Comparison of ENCODE assay signal across 8 mouse cellular contexts in the genomic region with DNA sequence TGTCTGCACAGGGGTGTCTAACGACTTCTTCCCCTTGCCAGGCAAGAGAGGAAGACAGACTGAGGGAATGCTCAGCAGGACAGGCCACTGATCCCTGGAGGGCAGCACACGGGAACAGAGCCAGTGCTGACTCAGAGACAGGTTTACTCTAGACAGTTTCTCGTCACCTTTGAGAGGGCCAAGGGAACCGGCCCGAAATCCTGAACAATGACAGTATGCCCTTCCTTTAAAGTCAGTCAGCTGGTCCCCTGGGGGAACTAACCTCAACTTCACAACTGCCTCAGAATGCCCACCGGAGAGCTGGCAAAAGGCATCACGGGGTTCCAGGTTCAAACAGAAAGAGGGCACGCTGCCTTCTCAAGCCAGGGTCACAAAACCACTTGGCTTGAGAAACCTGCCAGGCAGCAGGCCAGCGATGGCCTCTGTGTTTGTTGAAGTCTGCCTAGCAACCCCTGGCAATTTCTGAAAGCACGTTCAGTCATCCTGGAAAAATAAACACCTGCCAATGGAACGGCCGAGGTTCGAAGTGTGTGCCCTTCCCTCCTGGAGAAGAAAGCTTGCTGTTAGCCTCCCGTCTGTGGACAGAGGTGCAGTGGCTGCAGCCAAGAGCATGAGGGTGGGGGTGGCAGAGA.
DNase-seq lines count a peak whose midpoint lies in the region; ATAC-seq and TF ChIP-seq lines count a peak whose summit lies in the region.

No protein-coding gene starts in this region.

- H3K27me3 ChIP-seq in cerebellum, adult 2 months (ENCODE audit: control insufficient read depth, insufficient read depth, low read length), result no peaks in the 10 kb centered on the region
- H3K27me3 ChIP-seq in heart, embryonic 10.5 days (ENCODE audit: insufficient read depth, poor library complexity, severe bottlenecking), result no peaks in the 10 kb centered on the region
- H3K27me3 ChIP-seq in kidney, postnatal 0 days (ENCODE audit: insufficient read depth, low read length), result no peaks in the 10 kb centered on the region
- no peaks in the 10 kb centered on the region for H3K27me3 ChIP-seq in forebrain, embryonic 16.5 days (replicated peaks; ENCODE audit: control insufficient read depth, insufficient read depth, low read length)

- H3K9me3 ChIP-seq in heart, embryonic 10.5 days, result no peaks in the 10 kb centered on the region
- no peaks in the 10 kb centered on the region for H3K9me3 ChIP-seq in kidney, postnatal 0 days (replicated peaks; ENCODE audit: low read length)
- no peaks in the 10 kb centered on the region for H3K9me3 ChIP-seq in forebrain, embryonic 16.5 days (ENCODE audit: control insufficient read depth, low read length)

- no peaks in the 10 kb centered on the region for H3K36me3 ChIP-seq in heart, embryonic 10.5 days
- H3K36me3 ChIP-seq in kidney, postnatal 0 days (ENCODE audit: insufficient read depth, low read length), result no peaks in the 10 kb centered on the region
- H3K36me3 ChIP-seq in forebrain, embryonic 16.5 days (ENCODE audit: control insufficient read depth, insufficient read depth), result no peaks in the 10 kb centered on the region

- TF ChIP-seq CTCF in cerebellum, adult 2 months (IDR thresholded peaks at IDR 0.05; ENCODE audit: borderline replicate concordance, insufficient read depth, low read depth, low read length), result no peak
- TF ChIP-seq CTCF in brain, embryonic 14.5 days (IDR thresholded peaks at IDR 0.05; ENCODE audit: borderline replicate concordance, extremely low read depth, insufficient read depth, insufficient read length), result no peak
- TF ChIP-seq CTCF in kidney, postnatal 0 days (IDR thresholded peaks at IDR 0.05; ENCODE audit: low read depth), result no peak

- 0 out of 2 replicates have a peak, but pooled peaks have one; percentile 2 for ATAC-seq in kidney, postnatal 0 days (replicated peaks; ENCODE audit: low FRiP score, low read depth)
- no peak for ATAC-seq in forebrain, embryonic 16.5 days

- TF ChIP-seq POLR2A in cerebellum, adult 2 months (IDR thresholded peaks at IDR 0.05; ENCODE audit: borderline replicate concordance, insufficient read depth, low read length), result no peak
- TF ChIP-seq POLR2A in brain, embryonic 14.5 days (IDR thresholded peaks at IDR 0.05; ENCODE audit: borderline replicate concordance, extremely low read depth, insufficient read depth, insufficient read length, poor library complexity, severe bottlenecking), result no peak

- peak; percentile 12 to 13 for DNase-seq in cerebellum, adult 2 months
- DNase-seq in cerebellum, adult 11 months, result no peak
- peak; percentile 36 for DNase-seq in brain, embryonic 14.5 days (ENCODE audit: low read depth)
- DNase-seq in heart, embryonic 10.5 days (ENCODE audit: low spot score), result no peak
- no peak for DNase-seq in kidney, postnatal 0 days (ENCODE audit: low spot score)
- DNase-seq in ovary, adult 18-20 months (ENCODE audit: low spot score), result peak; percentile 30
- DNase-seq in layer of hippocampus, postnatal 14 days (ENCODE audit: low spot score in 2 of 2), result no peak

- H3K4me2 ChIP-seq in kidney, postnatal 0 days (ENCODE audit: low read length), result no peak overlapping the region
- H3K4me2 ChIP-seq in forebrain, embryonic 16.5 days (ENCODE audit: low read length), result no peak overlapping the region

- no peak overlapping the region for H3K27ac ChIP-seq in cerebellum, adult 2 months (ENCODE audit: insufficient read depth, low read length)
- peak overlapping the region; percentile 65 for H3K27ac ChIP-seq in heart, embryonic 10.5 days
- peak overlapping the region; percentile 54 for H3K27ac ChIP-seq in kidney, postnatal 0 days
- H3K27ac ChIP-seq in forebrain, embryonic 16.5 days (ENCODE audit: low read length), result no peak overlapping the region

- WGBS in cerebellum, adult 2 months, result 5% methylated on average over 14 of the region's 14 CpGs
- 33% methylated on average over 14 of the region's 14 CpGs for WGBS in heart, embryonic 10.5 days
- 35% methylated on average over 14 of the region's 14 CpGs for WGBS in kidney, postnatal 0 days
- 49% methylated on average over 14 of the region's 14 CpGs for WGBS in forebrain, embryonic 16.5 days

- H3K9ac ChIP-seq in kidney, postnatal 0 days (ENCODE audit: low read depth, low read length), result 0 out of 2 replicates have a peak overlapping the region, but pooled peaks have one; percentile 13
- no peak overlapping the region for H3K9ac ChIP-seq in forebrain, embryonic 16.5 days (replicated peaks; ENCODE audit: low read depth, low read length)

- peaks cover 6% of the 10 kb centered on the region; the same call in 1 of the 2 replicates for H3K4me1 ChIP-seq in cerebellum, adult 2 months (ENCODE audit: control insufficient read depth, insufficient read depth, low read length)
- H3K4me1 ChIP-seq in heart, embryonic 10.5 days, result peaks cover 33% of the 10 kb centered on the region
- H3K4me1 ChIP-seq in kidney, postnatal 0 days (replicated peaks; ENCODE audit: insufficient read depth, low read length), result peaks cover 16% of the 10 kb centered on the region; the same call in 1 of the 2 replicates
- H3K4me1 ChIP-seq in forebrain, embryonic 16.5 days (replicated peaks; ENCODE audit: control insufficient read depth, insufficient read depth, low read length), result peaks cover 6% of the 10 kb centered on the region; the same call in 1 of the 2 replicates

- no peak overlapping the region for H3K4me3 ChIP-seq in cerebellum, adult 2 months (replicated peaks; ENCODE audit: insufficient read depth, low read depth, low read length)
- no peak overlapping the region for H3K4me3 ChIP-seq in heart, embryonic 10.5 days
- no peak overlapping the region for H3K4me3 ChIP-seq in kidney, postnatal 0 days (replicated peaks; ENCODE audit: low read depth, low read length)
- no peak overlapping the region for H3K4me3 ChIP-seq in forebrain, embryonic 16.5 days (replicated peaks; ENCODE audit: low read length)

Comparison
In these comparisons a context has a peak if more than half of its experiments do, and no peak if none do; other contexts are left out.
1. DNase-seq: peak in cerebellum, adult 2 months (2 of 2), brain, embryonic 14.5 days (single experiment) and ovary, adult 18-20 months (single experiment); none in cerebellum, adult 11 months (single experiment), heart, embryonic 10.5 days (single experiment), kidney, postnatal 0 days (single experiment) and layer of hippocampus, postnatal 14 days (0 of 2).
2. H3K27ac ChIP-seq: peak in heart, embryonic 10.5 days (single experiment) and kidney, postnatal 0 days (single experiment); none in cerebellum, adult 2 months (single experiment) and forebrain, embryonic 16.5 days (single experiment).